Mouse (Mus musculus) liver, postnatal 0 days (tissue): ENCODE results near the gene Vav2.

ENCODE experiments used
- CTCF ChIP-seq: sonication (generic); IDR thresholded peaks from 2 replicates; pipeline ENCODE4 v1.5.1; 2016; ENCODE audit warnings: antibody characterized with exemption, low read depth
- EP300 ChIP-seq: IDR thresholded peaks from 2 replicates; pipeline ENCODE4 v1.6.1; 2016; ENCODE audit warnings: antibody characterized with exemption, low read depth, mild to moderate bottlenecking

- TF ChIP-seq CTCF, result no peak
- TF ChIP-seq EP300, result no peak
Observed at GRCm38 (mm10) chr2:27314269-27314668, 112.6 kb downstream of the Vav2 start.
